Comparison of ENCODE assay signal across 25 mouse cellular contexts in the genomic region with DNA sequence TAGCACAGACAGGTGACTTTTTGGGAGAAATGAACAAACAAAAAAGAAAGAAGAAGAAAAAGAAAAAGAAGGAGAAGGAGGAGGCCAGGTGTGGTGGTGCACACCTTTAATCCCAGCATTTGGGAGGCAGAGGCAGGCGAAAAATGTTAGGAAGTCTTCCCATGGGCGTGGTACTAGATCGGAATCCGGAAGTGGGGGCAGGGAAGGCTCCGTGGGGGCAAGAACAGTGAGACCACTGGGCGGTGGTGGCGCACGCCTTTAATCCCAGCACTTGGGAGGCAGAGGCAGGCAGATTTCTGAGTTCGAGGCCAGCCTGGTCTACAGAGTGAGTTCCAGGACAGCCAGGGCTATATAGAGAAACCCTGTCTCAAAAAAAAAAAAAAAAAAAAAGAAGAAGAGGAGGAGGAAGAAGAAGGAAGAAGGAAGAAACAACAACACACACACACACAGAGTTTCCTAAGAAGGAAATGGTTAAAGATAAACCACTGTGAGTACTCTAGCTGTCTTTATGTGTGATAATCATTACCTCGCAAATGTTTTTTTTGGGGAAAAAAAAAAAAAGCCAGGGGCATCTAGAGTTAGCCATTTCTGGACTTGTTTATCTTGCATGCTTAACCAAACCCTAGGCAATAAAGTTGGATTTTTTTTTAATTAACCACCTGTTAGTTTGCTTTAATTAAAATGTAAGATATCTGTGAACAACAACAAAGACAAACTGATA. TPM values are rescaled to one million over a fixed set of nuclear protein-coding genes. Genes with fewer than 3 reads are reported as not detected.
DNase-seq lines count a peak whose midpoint lies in the region; ATAC-seq and TF ChIP-seq lines count a peak whose summit lies in the region.
"Had no signal": no experiment of that assay in that cellular context is flagged by ENCODE, and none has a peak within 500 bp of the region (broad histone marks: within the 10 kb centered on the region; RNA-seq: fewer than 3 reads in every experiment).

No protein-coding gene starts in this region.

- no peak overlapping the region for H3K4me2 ChIP-seq in kidney, embryonic 15.5 days
- no peak overlapping the region for H3K4me2 ChIP-seq in intestine, embryonic 15.5 days (replicated peaks)
- H3K4me2 ChIP-seq in intestine, embryonic 16.5 days (ENCODE audit: low read depth, low read length) = no peak overlapping the region
- H3K4me2 ChIP-seq: forebrain, embryonic 13.5 days; hindbrain, embryonic 12.5 days; hindbrain, embryonic 15.5 days had no signal

- intact Hi-C loops in left cerebral cortex, postnatal 10 days (cut with DNase I) = no loop called here

- WGBS in kidney, adult 2 months = 85% methylated on average over 10 of the region's 10 CpGs
- WGBS in kidney, embryonic 15.5 days = 93% methylated on average over 10 of the region's 10 CpGs
- WGBS in intestine, embryonic 15.5 days = 93% methylated on average over 10 of the region's 10 CpGs
- WGBS in intestine, embryonic 16.5 days = 94% methylated on average over 10 of the region's 10 CpGs

- H3K4me3 ChIP-seq in kidney, adult 2 months (ENCODE audit: insufficient read depth, low read depth, low read length) = no peak overlapping the region
- H3K4me3 ChIP-seq in kidney, embryonic 15.5 days (replicated peaks) = no peak overlapping the region
- H3K4me3 ChIP-seq in ES-Bruce4 (ENCODE audit: low read depth, low read length) (no peak overlapping the region), MEL (ENCODE audit: control insufficient read depth in 1 of 2, insufficient read depth in 1 of 2, low read depth in 2 of 2, low read length in 2 of 2) (no peak overlapping the region)
- no peak overlapping the region for H3K4me3 ChIP-seq in intestine, embryonic 15.5 days (replicated peaks)
- H3K4me3 ChIP-seq in intestine, embryonic 16.5 days (ENCODE audit: low read length) = no peak overlapping the region
- H3K4me3 ChIP-seq: forebrain, embryonic 10.5 days; forebrain, embryonic 13.5 days; heart, adult 2 months; heart, embryonic 10.5 days; hindbrain, embryonic 12.5 days; hindbrain, embryonic 15.5 days had no signal

- no peaks in the 10 kb centered on the region for H3K79me2 ChIP-seq in MEL (ENCODE audit: control insufficient read depth, insufficient read depth, low read length, poor library complexity)

- no peak for TF ChIP-seq RAD21 in MEL (IDR thresholded peaks at IDR 0.05; ENCODE audit: low read depth, low read length)

- TF ChIP-seq CTCF in kidney, adult 2 months (conservative IDR thresholded peaks at IDR 0.05; ENCODE audit: insufficient read depth, insufficient read length, low read depth, low read length) = no peak
- no peak for TF ChIP-seq CTCF in ES-Bruce4 (IDR thresholded peaks at IDR 0.05; ENCODE audit: low read depth, low read length)
- no peak for TF ChIP-seq CTCF in MEL (IDR thresholded peaks at IDR 0.05 in 2 of 3, conservative IDR thresholded peaks at IDR 0.05 in 1 of 3; ENCODE audit: control insufficient read depth in 1 of 3, insufficient read depth in 1 of 3, low read depth in 2 of 3, low read length in 3 of 3, poor library complexity in 1 of 3, severe bottlenecking in 1 of 3)

- no peak overlapping the region for H3K9ac ChIP-seq in kidney, embryonic 15.5 days
- no peak overlapping the region for H3K9ac ChIP-seq in ES-Bruce4 (ENCODE audit: low read depth, poor library complexity, severe bottlenecking)
- no peak overlapping the region for H3K9ac ChIP-seq in MEL (ENCODE audit: control insufficient read depth, low read depth, low read length, poor library complexity, severe bottlenecking)
- H3K9ac ChIP-seq in intestine, embryonic 15.5 days = no peak overlapping the region
- no peak overlapping the region for H3K9ac ChIP-seq in intestine, embryonic 16.5 days (ENCODE audit: low read depth, low read length)
- H3K9ac ChIP-seq: forebrain, embryonic 13.5 days; hindbrain, embryonic 12.5 days; hindbrain, embryonic 15.5 days had no signal

- no peak for TF ChIP-seq POLR2A in kidney, adult 2 months (IDR thresholded peaks at IDR 0.05; ENCODE audit: low read depth, low read length)
- TF ChIP-seq POLR2A in ES-Bruce4 (IDR thresholded peaks at IDR 0.05; ENCODE audit: insufficient read depth, low read length) (no peak), MEL (IDR thresholded peaks at IDR 0.05; ENCODE audit: control insufficient read depth in 1 of 2, insufficient read depth in 1 of 2, low read depth in 1 of 2, low read length in 2 of 2, poor library complexity in 1 of 2) (no peak)

- peak; percentile 60; the same call in 1 of the 2 replicates for TF ChIP-seq EP300 in ES-Bruce4 (IDR thresholded peaks at IDR 0.05; ENCODE audit: insufficient read depth, low read depth, low read length)
- no peak for TF ChIP-seq EP300 in MEL (IDR thresholded peaks at IDR 0.05; ENCODE audit: low read depth in 1 of 2, low read length in 2 of 2)

- no peaks in the 10 kb centered on the region; the same call in 1 of the 2 replicates for H3K4me1 ChIP-seq in kidney, adult 2 months (ENCODE audit: control insufficient read depth, insufficient read depth, low read length)
- H3K4me1 ChIP-seq in kidney, embryonic 15.5 days = peaks cover 14% of the 10 kb centered on the region; the same call in 1 of the 2 replicates
- peaks cover 1% of the 10 kb centered on the region for H3K4me1 ChIP-seq in ES-Bruce4 (ENCODE audit: control insufficient read depth, insufficient read depth, low read length)
- H3K4me1 ChIP-seq in MEL (ENCODE audit: control insufficient read depth in 1 of 2, insufficient read depth in 2 of 2, low read length in 2 of 2) = peaks cover 0 to 4% of the 10 kb centered on the region in 2 experiments; a peak in 2 of 4 replicates
- 0 out of 2 replicates have a peak, but pooled peaks cover 3% of the 10 kb centered on the region for H3K4me1 ChIP-seq in intestine, embryonic 15.5 days (replicated peaks)
- H3K4me1 ChIP-seq in intestine, embryonic 16.5 days (ENCODE audit: control insufficient read depth, insufficient read depth, low read length) = no peaks in the 10 kb centered on the region; the same call in 1 of the 2 replicates
- H3K4me1 ChIP-seq: forebrain, embryonic 13.5 days; hindbrain, embryonic 12.5 days; hindbrain, embryonic 15.5 days had no signal

- H3K36me3 ChIP-seq in kidney, adult 2 months (ENCODE audit: control insufficient read depth, insufficient read depth, low read length) = no peaks in the 10 kb centered on the region
- no peaks in the 10 kb centered on the region for H3K36me3 ChIP-seq in kidney, embryonic 15.5 days
- H3K36me3 ChIP-seq in ES-Bruce4 (ENCODE audit: control insufficient read depth, insufficient read depth, low read length, poor library complexity, severe bottlenecking) (no peaks in the 10 kb centered on the region), MEL (ENCODE audit: control insufficient read depth in 1 of 2, insufficient read depth in 2 of 2, low read length in 2 of 2) (no peaks in the 10 kb centered on the region)
- no peaks in the 10 kb centered on the region for H3K36me3 ChIP-seq in intestine, embryonic 15.5 days
- no peaks in the 10 kb centered on the region for H3K36me3 ChIP-seq in intestine, embryonic 16.5 days (ENCODE audit: control insufficient read depth, insufficient read depth, low read length)
- H3K36me3 ChIP-seq: forebrain, embryonic 10.5 days; heart, embryonic 10.5 days; hindbrain, embryonic 12.5 days; hindbrain, embryonic 15.5 days had no signal

- H3K27me3 ChIP-seq in kidney, adult 2 months (replicated peaks; ENCODE audit: control insufficient read depth, insufficient read depth, low read length) = no peaks in the 10 kb centered on the region
- no peaks in the 10 kb centered on the region for H3K27me3 ChIP-seq in kidney, embryonic 15.5 days
- H3K27me3 ChIP-seq in ES-Bruce4 (ENCODE audit: control insufficient read depth, insufficient read depth, low read length, poor library complexity, severe bottlenecking) (no peaks in the 10 kb centered on the region), MEL (ENCODE audit: control insufficient read depth in 1 of 2, insufficient read depth in 2 of 2, low read length in 2 of 2) (no peaks in the 10 kb centered on the region)
- H3K27me3 ChIP-seq in intestine, embryonic 15.5 days (replicated peaks) = no peaks in the 10 kb centered on the region
- H3K27me3 ChIP-seq in intestine, embryonic 16.5 days (replicated peaks; ENCODE audit: control insufficient read depth, insufficient read depth, low read length) = no peaks in the 10 kb centered on the region
- H3K27me3 ChIP-seq: CH12.LX; forebrain, embryonic 13.5 days; hindbrain, embryonic 12.5 days; hindbrain, embryonic 15.5 days; Patski had no signal

- 0 out of 2 replicates have a peak, but pooled peaks cover 6% of the 10 kb centered on the region for H3K9me3 ChIP-seq in kidney, embryonic 15.5 days (replicated peaks)
- H3K9me3 ChIP-seq in ES-Bruce4 (replicated peaks; ENCODE audit: control insufficient read depth, insufficient read depth, low read length, poor library complexity, severe bottlenecking) (peaks cover 14% of the 10 kb centered on the region), MEL (replicated peaks; ENCODE audit: insufficient read depth, low read length) (no peaks in the 10 kb centered on the region)
- H3K9me3 ChIP-seq in intestine, embryonic 15.5 days = peaks cover 4% of the 10 kb centered on the region; the same call in 1 of the 2 replicates
- H3K9me3 ChIP-seq in intestine, embryonic 16.5 days (ENCODE audit: control insufficient read depth, low read length) = peaks cover 5% of the 10 kb centered on the region; the same call in 1 of the 2 replicates
- H3K9me3 ChIP-seq: hindbrain, embryonic 12.5 days; hindbrain, embryonic 15.5 days had no signal

- peak; percentile 54 for DNase-seq in kidney, adult 2 months
- DNase-seq in MEL (ENCODE audit: low read depth, low spot score) (no peak), ZHBTc4 (ENCODE audit: low read depth, low spot score) (peak; percentile 91)
- DNase-seq in left cerebral cortex, postnatal 10 days (ENCODE audit: extremely low spot score in 1 of 2, low spot score in 2 of 2) = no peak
- DNase-seq: adrenal gland, postnatal 10 days; adrenal gland, postnatal 36 days; B cell, adult 2 months; cerebellum, adult 18-20 months; cerebellum, adult 9-10 months; cerebellum, postnatal 14 days; gastrocnemius, postnatal 14 days; heart, adult 2 months; kidney, adult 18-20 months had no signal

- no peak overlapping the region for H3K27ac ChIP-seq in kidney, adult 2 months (ENCODE audit: insufficient read depth, low read depth, low read length)
- no peak overlapping the region for H3K27ac ChIP-seq in kidney, embryonic 15.5 days
- H3K27ac ChIP-seq in ES-Bruce4 (ENCODE audit: insufficient read depth, low read length) (peak overlapping the region; percentile 85), MEL (ENCODE audit: control insufficient read depth, low read depth, low read length) (no peak overlapping the region)
- no peak overlapping the region for H3K27ac ChIP-seq in intestine, embryonic 15.5 days
- H3K27ac ChIP-seq in intestine, embryonic 16.5 days (ENCODE audit: low read length) = no peak overlapping the region
- H3K27ac ChIP-seq: forebrain, embryonic 10.5 days; forebrain, embryonic 13.5 days; heart, adult 2 months; heart, embryonic 10.5 days; hindbrain, embryonic 12.5 days; hindbrain, embryonic 15.5 days had no signal

- ATAC-seq in kidney, embryonic 15.5 days (replicated peaks; ENCODE audit: low FRiP score) = no peak
- ATAC-seq in intestine, embryonic 15.5 days = no peak
- no peak for ATAC-seq in intestine, embryonic 16.5 days
- ATAC-seq: forebrain, embryonic 13.5 days; forebrain, embryonic 16.5 days; Patski had no signal

RNA-seq across cellular contexts. Expression of a gene that starts 6.8 kb away (rescaled TPM):
- polyA plus RNA-seq in kidney, adult 2 months (2012; rRNA removed) = 4.2 and 4.3 TPM in 2 replicates
- polyA plus RNA-seq in kidney, embryonic 15.5 days (2015; fragmentation: Nextera tagmentation; extraction: Ambion mirVana) = 24.6 and 24.9 TPM in 2 replicates
- polyA plus RNA-seq in ES-Bruce4 (2011; ENCODE audit: insufficient read depth, insufficient read length, low read depth, missing spikeins) = 59.7 and 63.2 TPM in 2 replicates
- total RNA-seq in MEL (2012; rRNA removed) = 7.9 and 9.0 TPM in 2 replicates
- 10 to 100 TPM in 1 of 2 experiments, not detected in 1; 18.6 TPM for polyA plus RNA-seq in MEL (2012; ENCODE audit: insufficient read depth in 1 of 2, insufficient read length in 2 of 2, low read depth in 1 of 2, low replicate concordance in 2 of 2, missing spikeins in 1 of 2)
- total RNA-seq in left cerebral cortex, postnatal 10 days (2021) = 1 to 10 TPM; 7.9 to 9.2 TPM
- 18.6 and 18.9 TPM in 2 replicates for polyA plus RNA-seq in intestine, embryonic 15.5 days (2015; fragmentation: Nextera tagmentation; extraction: Ambion mirVana)
- polyA plus RNA-seq in intestine, embryonic 16.5 days (2015; fragmentation: Nextera tagmentation; extraction: Ambion mirVana) = 16.4 and 16.6 TPM in 2 replicates

Comparison
In these comparisons a context has a peak if more than half of its experiments do, and no peak if none do; other contexts are left out.
1. DNase-seq: peak in kidney, adult 2 months (single experiment) and ZHBTc4 (single experiment); none in MEL (single experiment) and left cerebral cortex, postnatal 10 days (0 of 2).